8 mouse cellular contexts compared by ENCODE assay signal in genomic region chr10:90728401-90729358, GRCm38 (mm10).
A peak's percentile ranks its signal among the peaks of the same experiment; 100 is the strongest.
DNase-seq lines count a peak whose midpoint lies in the region; ATAC-seq and TF ChIP-seq lines count a peak whose summit lies in the region.

No protein-coding gene starts in this region.

- H3K27ac ChIP-seq in kidney, adult 2 months (ENCODE audit: insufficient read depth, low read depth, low read length) = no peak overlapping the region
- no peak overlapping the region for H3K27ac ChIP-seq in limb, embryonic 13.5 days
- 0 out of 2 replicates have a peak overlapping the region, but pooled peaks have one; percentile 26 for H3K27ac ChIP-seq in midbrain, embryonic 14.5 days (replicated peaks; ENCODE audit: low read depth, low read length)
- H3K27ac ChIP-seq in stomach, embryonic 16.5 days (ENCODE audit: low read length) = no peak overlapping the region

- DNase-seq in 3T3-L1 (ENCODE audit: low read depth, low spot score) = peak; percentile 84
- DNase-seq in adrenal gland, adult (ENCODE audit: inconsistent age in 2 of 2, low spot score in 1 of 2) = peak; percentile 59 to 90
- DNase-seq in embryo, embryonic 10.5 days (ENCODE audit: low spot score) = peak; percentile 92
- DNase-seq in gonadal fat pad, adult 2 months (ENCODE audit: low read depth) = peak; percentile 8
- peak; percentile 76 for DNase-seq in kidney, adult 2 months
- peak; percentile 95 for DNase-seq in midbrain, embryonic 14.5 days

- H3K4me1 ChIP-seq in kidney, adult 2 months (ENCODE audit: control insufficient read depth, insufficient read depth, low read length) = no peaks in the 10 kb centered on the region; the same call in 1 of the 2 replicates
- H3K4me1 ChIP-seq in limb, embryonic 13.5 days = peaks cover 6% of the 10 kb centered on the region
- H3K4me1 ChIP-seq in midbrain, embryonic 14.5 days (ENCODE audit: control insufficient read depth, insufficient read depth, low read length) = peaks cover 12% of the 10 kb centered on the region; the same call in 1 of the 2 replicates
- H3K4me1 ChIP-seq in stomach, embryonic 16.5 days (ENCODE audit: control insufficient read depth, insufficient read depth, low read length) = 0 out of 2 replicates have a peak, but pooled peaks cover 4% of the 10 kb centered on the region

- WGBS in kidney, adult 2 months = 20% methylated on average over 22 of the region's 22 CpGs
- WGBS in limb, embryonic 13.5 days = 25% methylated on average over 22 of the region's 22 CpGs
- WGBS in midbrain, embryonic 14.5 days = 33% methylated on average over 22 of the region's 22 CpGs
- 23% methylated on average over 22 of the region's 22 CpGs for WGBS in stomach, embryonic 16.5 days

- TF ChIP-seq POLR2A in kidney, adult 2 months (IDR thresholded peaks at IDR 0.05; ENCODE audit: low read depth, low read length) = no peak

- TF ChIP-seq CTCF in kidney, adult 2 months (conservative IDR thresholded peaks at IDR 0.05; ENCODE audit: insufficient read depth, insufficient read length, low read depth, low read length) = peak; percentile 77

- no peaks in the 10 kb centered on the region for H3K9me3 ChIP-seq in limb, embryonic 13.5 days
- H3K9me3 ChIP-seq in midbrain, embryonic 14.5 days (ENCODE audit: control insufficient read depth, low read length) = no peaks in the 10 kb centered on the region
- no peaks in the 10 kb centered on the region for H3K9me3 ChIP-seq in stomach, embryonic 16.5 days (replicated peaks; ENCODE audit: control insufficient read depth, low read length)

- peak; percentile 57 for ATAC-seq in limb, embryonic 13.5 days (ENCODE audit: low FRiP score, low read depth)
- ATAC-seq in midbrain, embryonic 14.5 days (ENCODE audit: low FRiP score, low TSS enrichment) = peak; percentile 68
- ATAC-seq in stomach, embryonic 16.5 days (ENCODE audit: insufficient read depth, low FRiP score) = peak; percentile 56; the same call in 1 of the 2 replicates

- H3K36me3 ChIP-seq in kidney, adult 2 months (ENCODE audit: control insufficient read depth, insufficient read depth, low read length) = no peaks in the 10 kb centered on the region
- no peaks in the 10 kb centered on the region for H3K36me3 ChIP-seq in limb, embryonic 13.5 days
- no peaks in the 10 kb centered on the region for H3K36me3 ChIP-seq in midbrain, embryonic 14.5 days (ENCODE audit: control insufficient read depth, insufficient read depth, low read length)
- H3K36me3 ChIP-seq in stomach, embryonic 16.5 days (ENCODE audit: control insufficient read depth, insufficient read depth, low read length) = no peaks in the 10 kb centered on the region

- peak overlapping the region; percentile 6; the same call in 1 of the 2 replicates for H3K4me3 ChIP-seq in kidney, adult 2 months (ENCODE audit: insufficient read depth, low read depth, low read length)
- peak overlapping the region; percentile 27 for H3K4me3 ChIP-seq in limb, embryonic 13.5 days
- H3K4me3 ChIP-seq in midbrain, embryonic 14.5 days (replicated peaks; ENCODE audit: low read depth, low read length) = peak overlapping the region; percentile 12; the same call in 1 of the 2 replicates
- H3K4me3 ChIP-seq in stomach, embryonic 16.5 days (replicated peaks; ENCODE audit: low read length) = peak overlapping the region; percentile 31

- H3K9ac ChIP-seq in limb, embryonic 13.5 days = peak overlapping the region; percentile 45; the same call in 1 of the 2 replicates
- H3K9ac ChIP-seq in midbrain, embryonic 14.5 days (replicated peaks; ENCODE audit: low read length) = peak overlapping the region; percentile 26; the same call in 1 of the 2 replicates
- peak overlapping the region; percentile 16; the same call in 1 of the 2 replicates for H3K9ac ChIP-seq in stomach, embryonic 16.5 days (ENCODE audit: low read length)

- peak overlapping the region; percentile 63 for H3K4me2 ChIP-seq in limb, embryonic 13.5 days (replicated peaks)
- H3K4me2 ChIP-seq in midbrain, embryonic 14.5 days (ENCODE audit: low read length) = peak overlapping the region; percentile 51
- H3K4me2 ChIP-seq in stomach, embryonic 16.5 days (ENCODE audit: low read depth, low read length) = peak overlapping the region; percentile 52

- H3K27me3 ChIP-seq in kidney, adult 2 months (replicated peaks; ENCODE audit: control insufficient read depth, insufficient read depth, low read length) = no peaks in the 10 kb centered on the region
- H3K27me3 ChIP-seq in limb, embryonic 13.5 days = peaks cover 23% of the 10 kb centered on the region
- H3K27me3 ChIP-seq in midbrain, embryonic 14.5 days (ENCODE audit: control insufficient read depth, insufficient read depth, low read length) = no peaks in the 10 kb centered on the region
- no peaks in the 10 kb centered on the region; the same call in 1 of the 2 replicates for H3K27me3 ChIP-seq in stomach, embryonic 16.5 days (ENCODE audit: control insufficient read depth, insufficient read depth, low read length)

Comparison
In these comparisons a context has a peak if more than half of its experiments do, and no peak if none do; other contexts are left out.
1. DNase-seq: peak in every context shown above with its lines; median percentile 95 in midbrain, embryonic 14.5 days; 92 in embryo, embryonic 10.5 days; 84 in 3T3-L1; 76 in kidney, adult 2 months; 74 in adrenal gland, adult; 8 in gonadal fat pad, adult 2 months.